Mouse (Mus musculus): Measurements from ENCODE around the gene Rasip1.

GRCm38 (mm10) chr7:45666161-45666560 lies 38.9 kb downstream of the Rasip1 start, which contains the start of gene Fut2:
- TF ChIP-seq CTCF (IDR thresholded peaks at IDR 0.05; ENCODE audit: borderline replicate concordance, insufficient read depth, low read length) (no peak), POLR2A (IDR thresholded peaks at IDR 0.05; ENCODE audit: low read depth, low read length) (no peak)
